Mouse (Mus musculus): ENCODE results near the gene Upp2. TPM values are rescaled to one million over a fixed set of nuclear protein-coding genes. Genes with fewer than 3 reads are reported as not detected.

Gene Upp2
- polyA plus RNA-seq, 1 experiment from 2014 or later = 2.9 TPM

GRCm38 (mm10) chr2:58752891-58753290, 185.8 kb downstream of the Upp2 start:
- 70% methylated on average over 2 of the region's 2 CpGs for WGBS (ENCODE audit: missing documents)

GRCm38 (mm10) chr2:58754736-58755135, 187.6 kb downstream of the Upp2 start:
- Histone ChIP-seq H3K36me3 (ENCODE audit: inconsistent target) (no peaks in the 10 kb centered on the region), H3K4me3 (ENCODE audit: inconsistent target) (no peak overlapping the region), H3K79me2 (ENCODE audit: inconsistent target) (no peaks in the 10 kb centered on the region), H3K27ac (no peak overlapping the region)
- 71% methylated on average over 3 of the region's 3 CpGs for WGBS (ENCODE audit: missing documents)

More at GRCm38 (mm10) chr2:58752891-58753290, 185.8 kb downstream of the Upp2 start:
- no peak overlapping the region for H3K27ac ChIP-seq
- H3K36me3 ChIP-seq (ENCODE audit: inconsistent target) = no peaks in the 10 kb centered on the region
- H3K79me2 ChIP-seq (ENCODE audit: inconsistent target) = no peaks in the 10 kb centered on the region
- no peak overlapping the region for H3K4me3 ChIP-seq (ENCODE audit: inconsistent target)

- no peaks in the 10 kb centered on the region for H3K36me3 ChIP-seq (ENCODE audit: inconsistent target)
- H3K4me3 ChIP-seq (ENCODE audit: inconsistent target) = no peak overlapping the region
- 89% methylated on average over 2 of the region's 2 CpGs for whole genome bisulfite sequencing (ENCODE audit: missing documents)
- no peaks in the 10 kb centered on the region for H3K79me2 ChIP-seq (ENCODE audit: inconsistent target)
- H3K27ac ChIP-seq = no peak overlapping the region
Observed at GRCm38 (mm10) chr2:58758081-58758480, 191.0 kb downstream of the Upp2 start.

GRCm38 (mm10) chr2:58759676-58760075, 192.6 kb downstream of the Upp2 start:
- no peaks in the 10 kb centered on the region for H3K79me2 ChIP-seq (ENCODE audit: inconsistent target)
- 7% methylated on average over 3 of the region's 5 CpGs for WGBS (ENCODE audit: missing documents)
- no peak overlapping the region for H3K4me3 ChIP-seq (ENCODE audit: inconsistent target)
- no peaks in the 10 kb centered on the region for H3K36me3 ChIP-seq (ENCODE audit: inconsistent target)
- no peak overlapping the region for H3K27ac ChIP-seq

GRCm38 (mm10) chr2:58765141-58765540, 198.0 kb downstream of the Upp2 start:
- H3K36me3 ChIP-seq (ENCODE audit: inconsistent target) = no peaks in the 10 kb centered on the region
- no peak overlapping the region for H3K4me3 ChIP-seq (ENCODE audit: inconsistent target)
- no peaks in the 10 kb centered on the region for H3K79me2 ChIP-seq (ENCODE audit: inconsistent target)
- no peak overlapping the region for H3K27ac ChIP-seq
- WGBS (ENCODE audit: missing documents) = 84% methylated on average over 8 of the region's 8 CpGs

GRCm38 (mm10) chr2:58773833-58774232, 206.7 kb downstream of the Upp2 start:
- 91% methylated on average over 9 of the region's 9 CpGs for WGBS (ENCODE audit: missing documents)
- H3K79me2 ChIP-seq (ENCODE audit: inconsistent target) = no peaks in the 10 kb centered on the region
- H3K27ac ChIP-seq = no peak overlapping the region
- no peaks in the 10 kb centered on the region for H3K36me3 ChIP-seq (ENCODE audit: inconsistent target)
- no peak overlapping the region for H3K4me3 ChIP-seq (ENCODE audit: inconsistent target)

- 79% methylated on average over 3 of the region's 3 CpGs for WGBS (ENCODE audit: missing documents)
Observed at GRCm38 (mm10) chr2:58778986-58779495, 211.9 kb downstream of the Upp2 start.

GRCm38 (mm10) chr2:58783526-58783925, 216.4 kb downstream of the Upp2 start:
- Histone ChIP-seq H3K27ac (no peak overlapping the region), H3K79me2 (ENCODE audit: inconsistent target) (no peaks in the 10 kb centered on the region), H3K4me3 (ENCODE audit: inconsistent target) (no peak overlapping the region), H3K36me3 (ENCODE audit: inconsistent target) (no peaks in the 10 kb centered on the region)
- WGBS (ENCODE audit: missing documents) = 100% methylated on average over 1 of the region's 1 CpGs

More at GRCm38 (mm10) chr2:58778986-58779495, 211.9 kb downstream of the Upp2 start:
- Histone ChIP-seq H3K4me3 (ENCODE audit: inconsistent target) (no peak overlapping the region), H3K27ac (no peak overlapping the region), H3K36me3 (ENCODE audit: inconsistent target) (no peaks in the 10 kb centered on the region), H3K79me2 (ENCODE audit: inconsistent target) (no peaks in the 10 kb centered on the region)

- WGBS (ENCODE audit: missing documents) = 95% methylated on average over 3 of the region's 3 CpGs
- Histone ChIP-seq H3K27ac (no peak overlapping the region), H3K36me3 (ENCODE audit: inconsistent target) (no peaks in the 10 kb centered on the region), H3K79me2 (ENCODE audit: inconsistent target) (no peaks in the 10 kb centered on the region), H3K4me3 (ENCODE audit: inconsistent target) (no peak overlapping the region)
Observed at GRCm38 (mm10) chr2:58786177-58786576, 219.1 kb downstream of the Upp2 start.

GRCm38 (mm10) chr2:58786681-58787080, 219.6 kb downstream of the Upp2 start:
- H3K4me3 ChIP-seq (ENCODE audit: inconsistent target) = no peak overlapping the region
- no peaks in the 10 kb centered on the region for H3K36me3 ChIP-seq (ENCODE audit: inconsistent target)
- WGBS (ENCODE audit: missing documents) = 88% methylated on average over 8 of the region's 8 CpGs
- H3K79me2 ChIP-seq (ENCODE audit: inconsistent target) = no peaks in the 10 kb centered on the region
- no peak overlapping the region for H3K27ac ChIP-seq

- H3K79me2 ChIP-seq (ENCODE audit: inconsistent target) = no peaks in the 10 kb centered on the region
- H3K4me3 ChIP-seq (ENCODE audit: inconsistent target) = no peak overlapping the region
- no peak overlapping the region for H3K27ac ChIP-seq
- no peaks in the 10 kb centered on the region for H3K36me3 ChIP-seq (ENCODE audit: inconsistent target)
- WGBS (ENCODE audit: missing documents) = 88% methylated on average over 7 of the region's 7 CpGs
Observed at GRCm38 (mm10) chr2:58787360-58787759, 220.3 kb downstream of the Upp2 start.

- Histone ChIP-seq H3K27ac (no peak overlapping the region), H3K36me3 (ENCODE audit: inconsistent target) (no peaks in the 10 kb centered on the region), H3K79me2 (ENCODE audit: inconsistent target) (no peaks in the 10 kb centered on the region), H3K4me3 (ENCODE audit: inconsistent target) (no peak overlapping the region)
- WGBS (ENCODE audit: missing documents) = 88% methylated on average over 7 of the region's 7 CpGs
Observed at GRCm38 (mm10) chr2:58789934-58790333, 222.8 kb downstream of the Upp2 start.

GRCm38 (mm10) chr2:58790361-58790760, 223.3 kb downstream of the Upp2 start:
- Histone ChIP-seq H3K79me2 (ENCODE audit: inconsistent target) (no peaks in the 10 kb centered on the region), H3K36me3 (ENCODE audit: inconsistent target) (no peaks in the 10 kb centered on the region), H3K4me3 (ENCODE audit: inconsistent target) (no peak overlapping the region), H3K27ac (no peak overlapping the region)
- WGBS (ENCODE audit: missing documents) = 90% methylated on average over 4 of the region's 4 CpGs

GRCm38 (mm10) chr2:58794489-58794888, 227.4 kb downstream of the Upp2 start:
- no peaks in the 10 kb centered on the region for H3K36me3 ChIP-seq (ENCODE audit: inconsistent target)
- H3K79me2 ChIP-seq (ENCODE audit: inconsistent target) = no peaks in the 10 kb centered on the region
- 96% methylated on average over 15 of the region's 15 CpGs for whole genome bisulfite sequencing (ENCODE audit: missing documents)
- no peak overlapping the region for H3K27ac ChIP-seq
- H3K4me3 ChIP-seq (ENCODE audit: inconsistent target) = no peak overlapping the region

- Histone ChIP-seq H3K79me2 (ENCODE audit: inconsistent target) (no peaks in the 10 kb centered on the region), H3K36me3 (ENCODE audit: inconsistent target) (no peaks in the 10 kb centered on the region), H3K27ac (no peak overlapping the region), H3K4me3 (ENCODE audit: inconsistent target) (no peak overlapping the region)
- 89% methylated on average over 5 of the region's 5 CpGs for WGBS (ENCODE audit: missing documents)
Observed at GRCm38 (mm10) chr2:58795432-58795831, 228.3 kb downstream of the Upp2 start.

- 95% methylated on average over 4 of the region's 4 CpGs for WGBS (ENCODE audit: missing documents)
- H3K79me2 ChIP-seq (ENCODE audit: inconsistent target) = no peaks in the 10 kb centered on the region
- H3K4me3 ChIP-seq (ENCODE audit: inconsistent target) = no peak overlapping the region
- no peaks in the 10 kb centered on the region for H3K36me3 ChIP-seq (ENCODE audit: inconsistent target)
- no peak overlapping the region for H3K27ac ChIP-seq
Observed at GRCm38 (mm10) chr2:58797506-58797905, 230.4 kb downstream of the Upp2 start.

Data from macrophage (primary cell).